Mouse (Mus musculus) natural killer cell, adult 2 months (primary cell): Measurements from ENCODE around the gene Tmc8.
A peak's percentile ranks its signal among the peaks of the same experiment; 100 is the strongest.

Experiments used
- DNase-seq, 2 experiments: peaks; one replicate each; pipeline ENCODE4 v3.0.0; 2022; ENCODE audit warnings: low spot score in 2 of 2

Tmc8 gene

DNA sequence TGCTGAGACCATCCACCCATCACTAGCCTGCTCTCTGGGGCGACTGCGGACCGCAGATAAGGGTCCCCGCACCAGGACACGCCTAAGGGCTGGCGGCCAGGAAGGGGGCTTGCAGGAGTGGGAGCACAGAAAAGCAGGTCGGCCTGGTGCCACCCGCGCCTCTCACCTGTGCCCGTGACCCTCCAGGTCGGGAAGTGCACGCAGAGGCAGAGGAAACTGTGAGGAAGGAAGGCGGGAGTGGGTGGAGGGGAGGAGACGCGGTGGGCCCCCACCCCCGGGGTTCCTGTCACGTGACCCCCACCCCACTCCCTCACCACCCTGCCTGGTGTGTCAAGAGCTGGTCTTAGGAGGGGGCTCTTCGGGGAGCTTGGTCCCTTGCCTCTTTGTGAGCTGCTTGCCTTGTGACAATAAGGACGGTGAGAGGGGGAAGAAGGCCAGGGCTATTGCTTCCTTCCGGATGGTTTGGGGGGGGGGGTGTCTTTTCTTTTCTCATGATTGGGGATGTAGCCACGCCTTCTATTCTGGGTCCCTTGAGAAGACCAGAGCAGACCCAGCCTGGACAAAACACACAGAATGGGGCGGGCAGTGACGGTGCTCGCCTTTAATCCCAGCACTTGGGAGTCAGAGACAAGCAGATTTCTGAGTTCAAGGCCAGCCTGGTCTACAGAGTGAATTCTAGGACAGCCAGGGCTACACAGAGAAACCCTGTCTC is at the start of gene Tmc8, which contains the start of gene Tmc6:
TSS of gene Tmc8 (plus strand) at position 84 of the 712 bp plus-strand sequence.
TSS of gene Tmc6 (minus strand) at position 206 of the 712 bp plus-strand sequence.
- peak; percentile 64 to 84 for DNase-seq

DNA sequence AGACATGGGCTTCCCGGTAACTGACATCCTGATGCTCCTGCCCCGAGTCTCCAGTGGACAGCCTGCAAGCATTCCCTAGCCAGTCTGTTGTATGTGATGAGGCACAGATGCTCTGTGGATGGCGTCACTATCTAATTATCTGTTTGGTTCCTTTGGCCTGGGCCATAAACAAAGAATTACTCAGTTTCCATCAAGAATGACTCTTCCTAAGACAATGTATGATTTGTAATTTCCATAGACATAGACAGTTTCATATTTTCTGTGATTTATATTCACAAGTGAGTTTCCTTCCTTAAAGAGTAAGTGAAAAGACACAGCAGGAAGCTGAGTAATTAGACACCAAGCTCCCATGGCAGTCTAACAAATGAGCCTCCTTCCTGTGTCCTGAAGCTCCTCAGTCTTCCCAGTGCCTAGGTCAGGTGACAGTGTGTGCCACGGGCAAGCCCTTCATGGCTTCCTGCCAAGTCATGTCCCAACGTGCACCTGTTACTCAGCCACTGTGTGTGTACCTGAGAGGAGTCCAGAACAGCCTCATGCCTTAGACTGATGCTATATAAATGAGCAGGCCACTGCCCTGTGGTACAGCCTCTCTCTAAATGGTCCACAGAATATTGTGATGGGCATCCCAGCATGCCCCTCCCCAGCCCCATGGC is 45.7 kb upstream of the Tmc8 start:
- DNase-seq: no peak

DNA sequence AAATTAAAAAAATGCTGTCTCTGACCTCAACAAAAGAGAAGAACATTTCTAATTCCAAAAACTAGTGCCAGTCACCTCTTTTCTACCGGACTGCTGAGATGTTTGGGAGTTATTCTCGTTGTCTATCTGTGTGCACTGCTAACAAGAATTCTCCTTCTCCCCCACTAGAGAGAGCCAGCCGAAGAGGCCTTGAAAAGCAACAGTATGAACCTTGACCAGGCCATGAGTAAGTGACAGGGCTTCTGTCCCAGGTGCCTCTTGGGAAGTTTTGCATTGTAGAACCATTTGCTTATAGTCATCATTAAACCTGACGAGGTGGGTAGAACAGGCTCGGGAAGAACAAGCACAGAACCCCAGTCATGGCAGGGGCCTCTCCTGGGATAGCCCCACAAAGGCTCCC is 43.8 kb upstream of the Tmc8 start:
- DNase-seq: no peak

DNA sequence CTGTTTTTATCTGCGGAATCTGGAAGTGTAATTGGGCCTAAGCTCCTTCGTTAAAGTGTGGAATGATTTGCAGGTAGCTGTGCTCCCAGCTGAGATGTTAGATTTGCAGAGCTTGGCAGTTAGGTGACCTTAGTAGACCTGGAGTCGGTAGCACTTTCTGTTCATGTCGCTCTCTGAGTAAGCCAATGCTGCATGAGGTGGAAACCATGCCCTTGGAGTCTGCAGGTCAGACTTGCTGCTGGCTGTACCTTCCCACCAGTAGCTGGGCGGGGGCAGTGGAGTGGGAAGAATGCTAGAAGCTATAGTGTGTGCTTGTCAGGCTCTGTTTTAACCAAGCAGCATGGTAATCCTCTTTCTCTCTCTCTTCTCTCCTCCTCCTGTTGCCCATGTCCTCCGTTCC is 40.7 kb upstream of the Tmc8 start:
- no peak for DNase-seq

DNA sequence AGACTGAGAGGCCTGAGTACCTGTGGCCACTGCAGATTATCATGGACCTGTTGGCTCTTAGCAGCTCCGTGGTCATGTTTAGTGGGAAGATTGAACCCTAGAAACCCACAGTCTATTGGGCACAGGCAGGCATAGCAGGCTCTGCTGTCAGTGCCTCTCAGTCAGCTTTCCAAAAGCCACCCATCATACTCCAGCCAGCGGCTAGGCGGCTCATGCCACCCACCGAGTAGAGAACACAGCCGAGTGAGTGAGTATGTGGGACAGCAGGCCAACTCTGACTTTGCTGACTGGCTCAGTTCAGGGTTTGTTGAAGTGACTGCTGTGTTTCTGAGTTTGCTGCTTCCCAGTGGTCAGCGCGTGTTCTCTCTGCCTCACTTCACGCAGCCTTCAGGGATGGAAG is 39.6 kb upstream of the Tmc8 start:
- DNase-seq: no peak

DNA sequence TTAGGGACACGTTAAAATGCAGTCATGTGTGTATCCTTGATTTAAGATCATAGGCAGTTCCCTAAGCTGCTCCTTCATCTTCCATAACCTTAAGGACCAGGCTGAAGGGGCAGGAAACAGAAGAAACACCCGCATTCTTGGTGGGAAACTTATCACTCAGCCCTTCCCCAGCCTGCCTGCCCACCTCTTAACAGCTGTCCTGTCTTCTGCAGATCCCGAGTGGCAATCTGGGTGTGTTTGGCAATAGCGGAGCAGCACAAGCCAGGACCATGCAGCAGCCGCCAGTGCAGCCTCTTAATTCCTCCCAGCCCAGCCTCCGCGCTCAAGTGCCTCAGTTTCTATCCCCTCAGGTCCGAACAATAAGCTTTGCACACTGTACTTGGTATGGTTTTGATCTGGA is 39.2 kb upstream of the Tmc8 start:
- DNase-seq: no peak

DNA sequence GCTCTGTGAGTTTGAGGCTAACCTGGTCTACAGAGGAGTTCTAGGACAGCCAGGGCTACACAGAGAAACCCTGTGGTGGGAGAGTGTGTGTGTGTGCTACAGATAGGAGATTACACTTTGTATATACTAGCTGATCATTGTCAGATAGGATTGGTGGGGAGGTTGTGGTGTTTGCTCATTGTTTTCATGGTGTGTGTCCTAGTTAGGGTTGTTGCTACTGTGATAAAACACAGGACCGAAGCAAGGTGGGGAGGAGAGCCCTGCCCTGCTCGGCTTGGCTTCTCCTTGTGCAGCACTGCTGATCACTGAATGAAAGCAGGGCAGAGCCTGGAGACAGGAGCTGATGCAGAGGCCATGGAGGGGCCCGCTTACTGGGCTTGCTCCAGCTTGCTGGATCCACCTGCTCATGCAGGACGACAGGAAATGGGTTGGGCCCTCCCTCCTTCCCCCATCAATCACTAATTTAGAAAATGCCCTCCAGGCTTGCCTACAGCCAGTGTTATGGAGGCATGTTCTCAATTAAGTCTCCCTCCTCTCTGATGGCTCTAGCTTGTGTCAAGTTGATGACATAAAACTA is 38.3 kb upstream of the Tmc8 start:
- DNase-seq: no peak

DNA sequence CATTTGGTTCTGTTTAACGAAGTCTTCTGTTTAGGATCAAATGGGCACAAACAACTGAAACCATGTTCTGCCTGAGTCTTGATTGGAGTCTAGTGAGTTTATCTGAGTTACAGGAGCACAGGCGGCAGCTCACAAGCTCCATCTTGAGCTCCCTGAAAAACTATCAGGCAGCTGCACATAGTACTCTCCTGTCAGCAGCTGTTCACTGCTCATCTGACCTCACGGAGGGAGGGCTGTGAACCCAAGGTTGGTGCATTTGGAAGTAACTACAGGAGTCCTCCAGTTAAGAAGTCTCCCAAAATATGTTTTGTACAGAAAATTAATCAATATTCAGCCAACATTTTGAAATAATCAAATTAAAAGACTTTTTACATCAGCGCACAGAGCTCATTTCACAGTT is 33.2 kb upstream of the Tmc8 start:
- no peak for DNase-seq

DNA sequence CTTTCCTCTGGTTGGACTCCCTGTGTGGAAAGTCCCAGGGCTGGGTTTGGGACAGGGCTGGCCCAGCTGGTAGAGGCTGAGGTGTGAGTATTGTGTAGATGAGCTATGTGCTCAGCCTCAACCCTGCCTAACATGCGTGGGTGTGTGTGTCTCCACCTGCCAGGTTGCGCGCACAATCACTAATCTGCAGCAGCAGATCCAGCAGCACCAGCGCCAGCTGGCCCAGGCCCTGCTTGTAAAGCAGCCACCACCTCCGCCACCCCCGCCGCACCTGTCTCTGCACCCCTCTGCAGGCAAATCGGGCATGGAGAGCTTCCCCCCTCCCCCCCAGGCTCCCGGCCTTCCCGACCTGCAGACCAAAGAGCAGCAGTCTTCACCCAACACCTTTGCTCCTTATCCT is 32.5 kb upstream of the Tmc8 start:
- no peak for DNase-seq

DNA sequence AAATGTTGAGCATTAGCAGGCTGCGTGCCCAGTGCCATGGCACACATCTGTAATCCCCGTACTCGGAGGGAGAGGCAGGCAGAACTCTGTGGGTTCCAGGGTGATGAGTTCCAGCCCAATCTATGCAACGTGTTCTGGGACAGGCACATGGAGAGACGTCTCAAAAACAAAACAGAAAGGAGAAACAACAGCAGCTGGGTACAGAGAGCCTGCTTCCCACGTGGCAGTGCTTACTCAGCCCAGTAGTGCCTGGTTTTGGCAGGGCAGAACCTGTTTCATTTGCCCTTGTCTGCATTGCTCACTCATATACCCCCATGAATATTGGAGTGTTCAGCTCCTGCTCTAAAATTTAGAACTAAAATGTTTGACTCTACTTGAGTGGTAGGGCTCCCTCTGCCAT is 30.3 kb upstream of the Tmc8 start:
- DNase-seq: no peak

DNA sequence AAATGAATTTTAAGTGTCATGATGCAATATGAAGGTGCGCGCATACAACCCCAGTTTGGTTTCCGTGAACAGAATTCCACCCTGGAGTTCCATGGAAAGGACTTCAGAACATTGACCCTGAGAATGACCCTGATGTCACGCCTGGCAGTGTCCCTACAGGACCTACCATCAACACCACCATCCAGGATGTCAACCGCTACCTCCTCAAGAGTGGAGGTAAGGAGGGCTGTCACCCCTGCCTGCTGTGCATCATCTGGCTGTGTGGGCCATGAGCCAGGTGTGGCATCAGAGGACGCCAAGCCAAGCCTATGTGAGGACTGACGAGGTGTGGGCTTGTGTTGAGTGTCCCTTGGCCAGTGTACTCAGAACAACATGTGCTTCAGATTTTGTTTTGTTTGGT is 26.0 kb upstream of the Tmc8 start:
- DNase-seq: no peak

DNA sequence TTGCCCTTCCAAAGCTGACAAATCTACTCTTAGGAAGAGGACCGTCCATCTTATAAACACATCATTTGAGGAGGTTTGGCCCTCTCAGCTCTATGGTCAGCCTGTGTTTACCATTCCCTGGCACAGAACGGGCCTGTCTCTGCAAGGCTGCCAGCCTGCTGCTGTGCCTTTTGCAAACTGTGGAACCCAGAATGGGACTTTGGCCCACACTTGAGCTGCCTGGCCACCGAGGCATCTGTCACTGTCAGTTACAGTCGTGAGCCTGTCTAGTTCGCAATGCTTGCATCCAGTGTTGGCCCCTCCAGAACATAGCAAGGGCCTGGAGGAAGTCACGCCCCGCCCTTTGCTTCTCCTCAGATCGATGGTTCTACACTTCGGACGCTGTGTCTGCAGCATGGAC is 22.6 kb upstream of the Tmc8 start:
- no peak for DNase-seq

DNA sequence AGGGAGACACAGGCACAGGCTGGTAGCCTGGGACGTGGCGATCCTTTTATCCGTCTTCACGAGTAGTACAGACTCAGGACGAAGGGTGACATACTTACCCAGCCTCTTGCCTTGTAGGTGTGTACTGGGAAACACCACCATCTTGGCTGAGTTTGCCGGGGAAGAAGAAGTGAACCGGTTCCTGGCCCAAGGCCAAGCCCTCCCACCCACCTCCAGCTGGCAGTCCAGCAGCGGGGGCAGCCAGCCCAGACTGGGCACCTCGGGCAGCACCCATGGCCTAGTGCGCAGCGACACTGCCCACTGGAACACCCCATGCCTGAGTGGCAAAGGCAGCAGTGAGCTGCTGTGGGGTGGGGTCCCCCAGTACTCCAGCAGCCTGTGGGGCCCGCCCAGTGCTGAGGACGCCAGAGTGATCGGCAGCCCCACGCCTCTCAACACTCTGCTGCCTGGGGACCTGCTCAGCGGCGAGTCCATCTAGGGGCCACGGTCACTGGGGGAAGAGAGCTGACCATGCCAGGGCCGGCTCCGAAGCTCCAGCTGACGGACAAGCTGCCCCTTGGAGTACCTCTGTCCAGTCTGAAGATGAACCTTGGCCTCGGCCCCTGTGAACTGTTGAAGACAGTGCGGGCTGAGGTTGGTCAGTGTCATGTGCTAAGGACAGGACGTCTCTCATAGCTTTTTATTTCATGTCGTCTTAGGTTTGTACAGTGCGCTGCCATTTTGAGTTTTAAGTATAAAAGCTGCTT is 21.3 kb upstream of the Tmc8 start:
- DNase-seq: no peak

DNA sequence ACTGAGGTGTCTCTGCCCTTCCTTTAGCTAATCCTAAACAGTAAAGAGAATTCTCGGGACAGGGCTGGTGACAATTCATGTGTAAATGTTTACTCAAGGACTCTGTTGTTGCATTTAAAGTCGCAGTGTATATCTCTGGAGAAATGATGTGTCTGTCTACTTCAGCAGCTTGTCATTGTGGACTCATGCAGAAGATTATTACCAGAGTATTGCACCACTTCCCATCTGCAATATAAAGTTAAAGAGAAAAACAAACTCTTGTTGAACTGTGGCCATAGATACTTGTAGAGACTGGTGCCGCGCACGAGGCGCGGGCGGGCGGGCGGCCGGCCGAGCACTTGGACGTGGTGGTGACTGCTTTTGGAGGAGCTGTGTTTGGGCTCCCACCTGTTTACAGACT is 20.1 kb upstream of the Tmc8 start:
- DNase-seq: no peak

DNA sequence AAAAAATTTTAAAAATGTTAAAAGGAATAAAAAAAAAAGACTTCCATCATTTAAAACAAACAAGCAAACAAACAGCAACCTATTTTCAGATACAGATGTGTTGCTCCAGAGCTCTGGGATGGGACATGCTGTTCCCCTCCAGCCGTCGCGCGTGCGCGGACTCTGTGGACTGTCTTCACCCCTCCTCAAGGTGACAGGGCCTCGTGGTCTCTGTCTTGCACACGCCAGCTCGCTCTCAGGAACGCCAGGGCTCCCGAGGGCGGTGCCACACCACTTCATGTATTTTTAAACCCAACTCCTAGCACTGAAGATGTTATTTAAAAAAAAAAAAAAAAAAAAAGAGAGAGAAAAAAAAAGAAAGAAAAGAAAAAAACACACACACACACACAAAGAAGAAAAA is 19.6 kb upstream of the Tmc8 start:
- DNase-seq: no peak

DNA sequence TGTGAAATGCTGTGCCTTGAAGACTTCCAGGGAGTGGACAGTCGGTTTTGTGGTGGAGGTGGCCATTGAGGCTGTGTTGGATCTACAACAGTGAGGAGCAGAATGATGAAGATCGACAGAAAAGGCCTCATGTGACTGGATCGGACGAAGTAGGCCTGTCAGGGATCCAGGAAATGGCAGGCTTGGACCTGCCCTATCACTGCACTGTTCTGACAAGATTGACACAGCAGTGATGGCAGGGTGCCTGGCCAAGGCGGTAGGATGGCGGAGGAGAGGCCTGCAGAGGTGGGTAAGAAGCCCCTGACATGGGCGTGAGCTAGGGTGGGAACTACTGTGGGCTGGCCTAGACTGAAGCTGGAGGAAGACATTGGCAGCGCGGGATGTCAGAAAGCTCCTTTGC is 17.6 kb upstream of the Tmc8 start:
- no peak for DNase-seq

DNA sequence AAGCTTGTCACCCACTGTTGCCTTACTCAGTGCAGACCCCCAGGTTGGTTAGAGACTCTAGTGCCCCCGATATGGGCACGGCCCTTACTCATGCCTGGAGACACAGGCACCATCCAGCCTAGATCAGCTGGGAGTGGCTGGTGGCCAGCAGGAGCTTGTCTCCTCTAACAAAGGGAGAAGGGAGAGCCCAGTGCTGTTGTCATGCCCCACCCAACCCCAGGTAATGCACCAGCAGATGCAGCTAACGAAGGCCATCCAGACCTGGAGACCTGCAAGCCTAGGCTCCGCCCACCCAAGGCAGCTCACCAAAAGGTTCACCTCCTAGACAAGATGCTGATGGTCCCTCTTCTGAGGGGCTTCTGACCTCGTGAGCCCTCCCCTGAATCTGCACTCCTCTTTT is 16.5 kb upstream of the Tmc8 start:
- DNase-seq: no peak

DNA sequence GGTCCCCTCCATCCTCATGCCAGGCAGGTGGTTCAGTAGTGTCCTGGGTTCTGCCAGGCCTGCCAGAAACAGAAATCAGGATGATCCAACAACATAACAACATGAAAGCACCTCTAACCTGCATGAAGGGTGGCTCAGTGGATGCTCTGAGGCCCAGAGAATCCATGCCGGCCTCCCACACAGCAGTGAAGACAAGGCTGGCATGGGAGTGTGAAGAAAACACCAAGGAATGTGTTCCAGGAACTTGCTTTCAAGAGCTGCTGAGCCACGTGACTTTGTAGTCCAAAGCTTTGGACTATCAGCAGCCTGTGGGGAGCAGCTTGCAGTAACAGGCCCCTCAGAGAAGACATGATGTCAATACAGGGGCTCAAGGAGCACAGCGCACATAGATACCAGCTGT is 15.6 kb upstream of the Tmc8 start:
- no peak for DNase-seq

DNA sequence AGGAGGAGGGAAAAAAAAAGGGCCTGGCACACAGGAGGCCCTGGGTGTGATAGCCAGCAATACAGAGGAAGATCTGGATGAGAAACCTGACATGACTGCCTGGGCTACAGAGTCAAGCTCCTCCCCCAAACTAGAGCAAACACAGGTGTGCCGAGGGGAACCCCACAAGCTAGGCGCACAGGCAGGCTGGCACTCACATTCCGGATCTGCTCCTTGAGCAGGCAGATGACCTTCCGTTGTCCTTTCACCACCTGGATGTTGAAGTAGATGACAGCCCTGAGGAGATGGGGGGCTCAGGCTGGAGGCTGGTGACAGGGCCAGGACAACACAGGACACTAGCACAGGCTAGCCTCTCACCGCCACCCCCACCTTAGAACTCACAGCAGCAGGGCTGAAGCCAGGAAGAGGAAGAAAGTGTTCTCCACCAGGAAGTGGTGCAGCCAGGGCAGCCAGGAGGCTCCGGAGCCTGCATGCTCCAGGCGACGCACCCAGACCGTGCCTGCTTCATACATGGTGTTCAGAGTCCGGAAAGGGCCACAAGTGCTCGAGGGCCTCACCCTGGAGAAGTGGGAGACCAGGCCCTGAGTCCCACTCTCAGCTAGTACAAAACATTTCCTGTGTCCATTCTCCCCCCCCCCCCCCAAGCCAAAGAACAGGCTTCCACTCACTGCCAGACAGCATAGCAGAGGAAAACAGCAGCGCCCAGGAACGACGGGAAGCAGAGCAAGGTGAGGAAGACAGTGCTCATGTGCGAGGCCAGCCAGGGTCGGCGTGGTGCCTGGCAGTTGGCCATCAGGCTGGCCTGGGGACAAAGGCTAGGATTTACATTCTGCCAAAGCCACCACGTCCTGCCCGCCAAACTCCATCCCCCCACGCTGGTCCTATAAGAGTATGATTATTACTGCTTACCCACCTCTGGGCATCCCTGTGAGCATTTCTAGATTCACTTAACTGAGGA is 12.9 kb upstream of the Tmc8 start:
- DNase-seq: no peak

DNA sequence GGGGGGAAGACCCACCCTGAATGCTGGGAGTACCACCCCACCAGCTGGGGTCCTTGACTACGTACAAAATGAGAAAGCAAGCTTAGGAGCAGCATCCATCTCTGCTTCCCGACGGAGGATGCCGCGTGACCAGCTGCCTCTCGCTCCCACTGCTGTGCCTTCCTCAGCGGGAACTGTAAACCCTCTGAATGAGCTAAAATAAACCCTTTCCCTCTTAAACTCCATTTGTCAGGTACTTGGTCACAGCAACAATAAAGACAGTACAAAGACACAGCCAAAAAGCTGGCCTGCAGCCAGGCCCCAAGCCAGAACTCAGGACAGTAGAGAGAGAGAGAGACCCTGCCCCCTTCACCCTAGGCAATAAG is 12.2 kb upstream of the Tmc8 start:
- no peak for DNase-seq

DNA sequence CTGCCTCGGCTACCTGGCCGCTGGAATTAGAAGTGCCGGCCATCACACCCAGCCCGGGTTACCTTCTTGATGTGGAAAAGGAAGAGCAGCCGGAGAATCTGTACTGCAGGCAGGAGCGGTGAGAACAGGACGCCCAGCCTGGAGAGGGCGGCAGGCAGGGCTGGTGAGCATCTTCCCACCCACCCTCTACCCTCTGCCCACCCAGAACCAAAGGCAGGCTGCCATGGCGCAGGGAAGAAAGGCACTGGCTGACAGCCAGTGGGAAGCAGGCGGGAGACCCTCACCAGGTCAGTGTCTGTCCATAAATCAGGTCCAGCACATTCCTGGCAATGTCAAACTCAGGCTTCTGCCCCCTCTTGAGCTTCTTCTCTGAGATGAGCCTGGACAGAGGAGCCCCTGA is 11.5 kb upstream of the Tmc8 start:
- DNase-seq: no peak

DNA sequence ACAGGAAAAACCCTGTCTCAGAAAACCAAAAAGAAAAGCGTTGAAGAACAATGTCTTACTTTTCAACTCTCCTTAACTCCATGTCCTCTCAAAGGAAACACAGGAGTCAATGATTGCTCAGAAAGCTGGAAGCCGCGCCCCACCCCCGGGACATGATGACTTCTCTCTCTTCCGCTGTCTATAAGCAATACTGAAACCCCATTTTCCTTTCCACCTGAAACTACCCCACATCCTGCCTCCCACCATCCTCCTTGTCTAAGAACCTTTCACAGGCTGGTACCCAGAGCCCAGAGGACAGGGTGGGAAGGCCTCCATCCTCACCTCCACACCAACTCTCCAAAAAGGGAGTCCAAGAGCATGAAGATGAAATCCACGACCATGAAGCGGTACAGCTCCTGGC is 9.5 kb upstream of the Tmc8 start:
- DNase-seq: no peak
